Mouse (Mus musculus) C2C12 (cell line): ENCODE results near the gene Fem1b. TPM values are rescaled to one million over a fixed set of nuclear protein-coding genes. Genes with fewer than 3 reads are reported as not detected.
A peak's percentile ranks its signal among the peaks of the same experiment; 100 is the strongest.

ENCODE experiments used
- H3K27me3 ChIP-seq: one replicate; pipeline ENCODE4 v1.6.1; 2011; ENCODE audit not compliant: control insufficient read depth, insufficient read depth, insufficient read length
- H3K36me3 ChIP-seq: one replicate; pipeline ENCODE4 v1.6.1; 2011; ENCODE audit not compliant: control insufficient read depth, insufficient read depth
- H3K4me3 ChIP-seq: one replicate; pipeline ENCODE4 v1.5.1; 2011; ENCODE audit warnings: mild to moderate bottlenecking, control low read depth; ENCODE audit not compliant: poor library complexity, insufficient read depth, severe bottlenecking
- H3K79me2 ChIP-seq: one replicate; pipeline ENCODE4 v1.6.1; 2011; ENCODE audit not compliant: control insufficient read depth, insufficient read depth
- H3K79me3 ChIP-seq: one replicate; pipeline ENCODE4 v1.6.1; 2011; ENCODE audit warnings: low read depth, control low read depth
- H3ac ChIP-seq: one replicate; pipeline ENCODE3; 2011; ENCODE audit warnings: low read depth; ENCODE audit not compliant: control insufficient read depth, insufficient read length
- CEBPB ChIP-seq: IDR thresholded peaks from one replicate; pipeline ENCODE4 v1.6.1; 2011; ENCODE audit warnings: low read depth, mild to moderate bottlenecking, control low read depth, moderate library complexity
- CTCF ChIP-seq: IDR thresholded peaks from one replicate; pipeline ENCODE4 v1.5.1; 2011; ENCODE audit not compliant: control insufficient read depth, insufficient read depth, insufficient read length
- FOSL1 ChIP-seq: IDR thresholded peaks from one replicate; pipeline ENCODE4 v1.8.0; 2011; ENCODE audit warnings: mild to moderate bottlenecking, low read length; ENCODE audit not compliant: poor library complexity, insufficient read depth, severe bottlenecking
- MAX ChIP-seq: IDR thresholded peaks from one replicate; pipeline ENCODE4 v1.6.1; 2011; ENCODE audit warnings: mild to moderate bottlenecking, control low read depth
- MYOD1 ChIP-seq: IDR thresholded peaks from one replicate; pipeline ENCODE4 v1.6.1; 2011; ENCODE audit warnings: low read depth; ENCODE audit not compliant: control insufficient read depth, insufficient read length
- MYOG ChIP-seq: IDR thresholded peaks from one replicate; pipeline ENCODE4 v1.6.1; 2011; ENCODE audit not compliant: control insufficient read depth, insufficient read length; ENCODE audit errors: extremely low read depth
- USF1 ChIP-seq: IDR thresholded peaks from one replicate; pipeline ENCODE4 v1.6.1; 2011; ENCODE audit warnings: low read depth, mild to moderate bottlenecking, control low read depth, moderate library complexity
- polyA plus RNA-seq: library from polyadenylated mRNA; unstranded; fragments of >200 nt; fragmentation: generic; extraction: Trizol; gene quantifications from one replicate; pipeline ENCODE4 v1.2.1, GENCODE M21; 2012; ENCODE audit warnings: missing spikeins

Gene Fem1b
- polyA plus RNA-seq, 1 experiment: 11.0 TPM

GRCm38 (mm10) chr9:62786721-62787120 lies 25.0 kb downstream of the Fem1b start:
- H3K4me3 ChIP-seq: no peak overlapping the region
- TF ChIP-seq MAX: no peak
- no peak for TF ChIP-seq MYOD1
- no peak for TF ChIP-seq CEBPB
- no peak for TF ChIP-seq USF1
- TF ChIP-seq FOSL1: no peak
- no peak for TF ChIP-seq MYOG
- TF ChIP-seq CTCF: no peak
- no peaks in the 10 kb centered on the region for H3K27me3 ChIP-seq
- H3K36me3 ChIP-seq: no peaks in the 10 kb centered on the region
- H3K79me2 ChIP-seq: peaks cover 17% of the 10 kb centered on the region
- no peak overlapping the region for H3ac ChIP-seq
- H3K79me3 ChIP-seq: peaks cover 4% of the 10 kb centered on the region

GRCm38 (mm10) chr9:62784233-62784632 lies 27.5 kb downstream of the Fem1b start:
- Histone ChIP-seq H3K27me3 (no peaks in the 10 kb centered on the region), H3K36me3 (no peaks in the 10 kb centered on the region), H3K4me3 (no peak overlapping the region), H3K79me2 (no peaks in the 10 kb centered on the region), H3K79me3 (no peaks in the 10 kb centered on the region), H3ac (no peak overlapping the region)
- TF ChIP-seq FOSL1: no peak
- no peak for TF ChIP-seq CTCF
- no peak for TF ChIP-seq MYOD1
- TF ChIP-seq CEBPB: no peak
- no peak for TF ChIP-seq USF1
- no peak for TF ChIP-seq MAX
- no peak for TF ChIP-seq MYOG

DNA sequence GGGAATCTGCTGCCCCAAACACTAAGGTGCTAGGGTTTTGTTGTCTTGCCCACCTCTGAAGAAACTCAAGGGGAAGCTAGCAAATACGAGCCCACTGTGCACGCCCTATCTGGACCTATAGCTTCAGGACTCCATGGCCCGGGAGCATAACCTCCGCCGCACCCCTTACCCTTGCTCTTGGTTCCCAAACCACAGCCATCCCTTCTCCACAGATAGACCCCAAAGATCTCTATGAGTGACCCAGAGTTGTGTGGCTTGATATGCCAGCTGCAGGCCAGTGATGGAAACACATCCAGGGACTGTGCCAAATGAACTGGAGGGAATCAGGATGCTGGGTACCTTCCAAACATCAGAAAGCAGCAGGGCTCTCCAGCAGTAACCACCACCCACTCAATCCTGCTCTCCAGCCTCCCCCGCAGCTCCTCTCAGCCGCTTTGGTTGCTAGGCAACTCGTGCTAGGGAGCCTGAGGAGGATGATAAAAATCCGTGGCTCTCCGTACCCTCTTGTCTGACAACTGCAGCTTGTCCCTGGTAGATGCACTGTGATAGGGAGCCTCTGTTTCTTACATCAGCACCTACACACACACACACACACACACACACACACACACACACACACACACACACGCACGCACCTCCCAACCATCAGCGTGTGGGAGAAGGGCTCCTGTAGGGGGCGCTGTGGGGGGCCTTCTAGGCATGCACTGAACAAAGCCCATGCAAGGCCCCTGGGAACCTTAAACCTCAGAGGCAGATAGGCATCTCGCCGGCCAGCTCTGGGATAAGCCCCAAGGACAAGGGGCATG lies 28.6 kb downstream of the Fem1b start:
- H3K4me3 ChIP-seq: no peak overlapping the region

GRCm38 (mm10) chr9:62781965-62782364 lies 29.8 kb downstream of the Fem1b start:
- Histone ChIP-seq H3ac (no peak overlapping the region), H3K27me3 (no peaks in the 10 kb centered on the region), H3K4me3 (no peak overlapping the region), H3K79me2 (no peaks in the 10 kb centered on the region), H3K36me3 (no peaks in the 10 kb centered on the region), H3K79me3 (no peaks in the 10 kb centered on the region)
- TF ChIP-seq MYOD1 (no peak), MYOG (no peak), CEBPB (no peak), FOSL1 (no peak), USF1 (no peak), MAX (no peak), CTCF (no peak)

More for the DNA sequence above, 28.6 kb downstream of the Fem1b start:
- TF ChIP-seq CTCF: peak; percentile 0
- TF ChIP-seq MYOD1: no peak
- no peak overlapping the region for H3ac ChIP-seq
- H3K79me2 ChIP-seq: no peaks in the 10 kb centered on the region
- no peaks in the 10 kb centered on the region for H3K79me3 ChIP-seq
- no peaks in the 10 kb centered on the region for H3K27me3 ChIP-seq
- no peaks in the 10 kb centered on the region for H3K36me3 ChIP-seq

- Histone ChIP-seq H3K79me2 (no peaks in the 10 kb centered on the region), H3K27me3 (no peaks in the 10 kb centered on the region), H3K4me3 (no peak overlapping the region), H3K36me3 (no peaks in the 10 kb centered on the region), H3K79me3 (no peaks in the 10 kb centered on the region), H3ac (no peak overlapping the region)
- TF ChIP-seq CEBPB (no peak), MAX (no peak), USF1 (no peak), FOSL1 (no peak), MYOG (no peak), MYOD1 (no peak), CTCF (no peak)
These were observed 33.0 kb downstream of the Fem1b start for GRCm38 (mm10) chr9:62778721-62779120.

GRCm38 (mm10) chr9:62777461-62777860 lies 34.3 kb downstream of the Fem1b start:
- Histone ChIP-seq H3K27me3 (no peaks in the 10 kb centered on the region), H3ac (no peak overlapping the region), H3K36me3 (no peaks in the 10 kb centered on the region), H3K79me3 (no peaks in the 10 kb centered on the region), H3K4me3 (no peak overlapping the region), H3K79me2 (no peaks in the 10 kb centered on the region)
- TF ChIP-seq MAX (no peak), CTCF (peak; percentile 47)
